Mouse (Mus musculus): ENCODE measurements around the gene Miga1.
A peak's percentile ranks its signal among the peaks of the same experiment; 100 is the strongest.

Gene Miga1

GRCm38 (mm10) chr3:152339862-152340557 lies at the start of gene Miga1:
Gene Miga1, minus strand, starts transcription at chr3:152340407.
- peak; percentile 25 to 63 for DNase-seq (ENCODE audit: low spot score in 2 of 2)

GRCm38 (mm10) chr3:152384106-152384505 lies 43.9 kb upstream of the Miga1 start:
- no peak for DNase-seq (ENCODE audit: low spot score in 2 of 2)

GRCm38 (mm10) chr3:152376063-152376462 lies 35.9 kb upstream of the Miga1 start:
- DNase-seq (ENCODE audit: low spot score in 2 of 2) = no peak

- DNase-seq (ENCODE audit: low spot score in 2 of 2) = no peak
Measured at GRCm38 (mm10) chr3:152364181-152364580, 24.0 kb upstream of the Miga1 start.

GRCm38 (mm10) chr3:152359151-152359550 lies 18.9 kb upstream of the Miga1 start:
- DNase-seq (ENCODE audit: low spot score in 2 of 2) = no peak

GRCm38 (mm10) chr3:152356751-152357150 lies 16.5 kb upstream of the Miga1 start:
- no peak for DNase-seq (ENCODE audit: low spot score in 2 of 2)

- DNase-seq (ENCODE audit: low spot score in 2 of 2) = no peak
Measured at GRCm38 (mm10) chr3:152355361-152355760, 15.2 kb upstream of the Miga1 start.

- DNase-seq (ENCODE audit: low spot score in 2 of 2) = no peak
Measured at GRCm38 (mm10) chr3:152353434-152354177, 13.4 kb upstream of the Miga1 start.

- DNase-seq (ENCODE audit: low spot score in 2 of 2) = no peak
Measured at GRCm38 (mm10) chr3:152352289-152352688, 12.1 kb upstream of the Miga1 start.

GRCm38 (mm10) chr3:152350966-152351365 lies 10.8 kb upstream of the Miga1 start:
- no peak for DNase-seq (ENCODE audit: low spot score in 2 of 2)

GRCm38 (mm10) chr3:152350431-152350830 lies 10.2 kb upstream of the Miga1 start:
- DNase-seq (ENCODE audit: low spot score in 2 of 2) = no peak

GRCm38 (mm10) chr3:152348011-152348830 lies 8.0 kb upstream of the Miga1 start:
- DNase-seq (ENCODE audit: low spot score in 2 of 2) = no peak

- DNase-seq (ENCODE audit: low spot score in 2 of 2) = no peak
Measured at GRCm38 (mm10) chr3:152347227-152347626, 7.0 kb upstream of the Miga1 start.

- DNase-seq (ENCODE audit: low spot score in 2 of 2) = peak in 1 of 2 experiments; percentile 27
Measured at GRCm38 (mm10) chr3:152346633-152347141, 6.5 kb upstream of the Miga1 start.

- DNase-seq (ENCODE audit: low spot score in 2 of 2) = peak; percentile 90 to 96
Measured at GRCm38 (mm10) chr3:152345732-152346632, 5.8 kb upstream of the Miga1 start, which contains the start of gene Usp33. Gene Usp33, plus strand, starts transcription at chr3:152346478.

- DNase-seq (ENCODE audit: low spot score in 2 of 2) = no peak
Measured at GRCm38 (mm10) chr3:152342961-152343517, 2.8 kb upstream of the Miga1 start.

- no peak for DNase-seq (ENCODE audit: low spot score in 2 of 2)
Measured at GRCm38 (mm10) chr3:152336085-152336484, 4.1 kb downstream of the Miga1 start.

- no peak for DNase-seq (ENCODE audit: low spot score in 2 of 2)
Measured at GRCm38 (mm10) chr3:152333641-152334040, 6.6 kb downstream of the Miga1 start.

GRCm38 (mm10) chr3:152332545-152333300 lies 7.5 kb downstream of the Miga1 start:
- no peak for DNase-seq (ENCODE audit: low spot score in 2 of 2)

- no peak for DNase-seq (ENCODE audit: low spot score in 2 of 2)
Measured at GRCm38 (mm10) chr3:152332104-152332503, 8.1 kb downstream of the Miga1 start.
